Mouse (Mus musculus) heart, adult 9 months (tissue): ENCODE measurements around the gene Enpep.

Experiments used
- DNase-seq, 2 experiments: peaks; one replicate each; pipeline ENCODE4 v3.0.0; 2022; ENCODE audit warnings: low spot score in 2 of 2

Gene Enpep

DNA sequence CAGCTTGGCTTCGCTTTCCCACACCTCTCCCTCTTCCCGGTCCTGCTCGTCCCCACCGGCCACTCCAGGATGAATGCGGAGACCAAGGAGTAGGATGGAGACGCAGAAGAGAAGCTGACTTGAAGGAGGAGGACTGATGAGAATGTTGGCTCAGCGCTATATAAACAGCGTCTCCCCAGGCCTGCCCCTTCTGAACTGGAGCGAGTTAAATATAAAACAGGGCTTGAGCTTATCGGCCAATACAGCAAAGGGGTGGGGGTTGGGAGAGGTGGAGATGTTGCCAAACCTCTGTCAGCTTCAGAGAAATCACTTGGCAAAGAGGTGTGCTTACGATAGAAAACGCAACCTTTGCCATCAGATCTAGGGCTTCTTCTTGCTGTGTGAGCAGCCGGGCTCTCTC, at the start of gene Enpep:
Enpep (minus strand) TSS at position 135 of the 400 bp plus-strand sequence.
- DNase-seq = peak; percentile 50 to 72

DNA sequence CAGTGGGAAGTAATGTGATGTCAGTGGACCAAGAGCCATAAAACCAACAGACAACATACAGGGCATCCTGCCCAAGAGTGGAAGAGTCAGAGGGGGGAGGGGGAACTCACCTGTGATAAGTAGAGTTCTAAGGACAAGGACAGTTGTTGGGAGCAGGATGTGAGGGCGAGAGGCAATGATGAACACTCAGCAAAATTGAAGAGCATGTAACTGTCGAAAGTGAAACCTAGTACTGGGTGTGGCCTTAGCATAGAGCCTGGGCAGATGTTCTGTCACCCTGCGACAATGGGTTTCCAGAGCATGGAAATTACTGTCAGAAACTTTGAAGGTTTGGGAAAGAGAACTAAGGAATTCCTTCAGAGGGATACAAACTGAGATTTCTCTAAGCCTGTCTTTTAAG, 46.6 kb upstream of the Enpep start:
- DNase-seq = no peak

DNA sequence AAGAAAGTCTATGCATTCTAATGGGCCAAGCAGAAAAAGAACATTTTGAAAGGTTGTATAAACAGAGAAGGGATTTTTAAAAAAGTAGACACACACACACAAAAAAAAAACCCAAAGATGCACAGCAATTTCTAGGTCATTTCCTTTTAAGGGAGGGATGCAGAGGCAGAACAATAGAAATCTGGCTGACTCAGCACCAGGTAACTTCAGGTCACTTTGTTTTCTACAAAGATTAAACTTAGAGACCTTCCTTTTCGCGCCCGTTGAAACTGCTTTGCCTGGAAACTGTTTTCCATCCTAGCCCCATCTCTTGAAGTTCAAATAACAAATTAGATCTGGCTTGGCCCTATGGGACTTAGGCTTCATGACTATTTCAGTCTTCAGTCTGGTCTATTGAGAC, 42.6 kb upstream of the Enpep start:
- DNase-seq = no peak

DNA sequence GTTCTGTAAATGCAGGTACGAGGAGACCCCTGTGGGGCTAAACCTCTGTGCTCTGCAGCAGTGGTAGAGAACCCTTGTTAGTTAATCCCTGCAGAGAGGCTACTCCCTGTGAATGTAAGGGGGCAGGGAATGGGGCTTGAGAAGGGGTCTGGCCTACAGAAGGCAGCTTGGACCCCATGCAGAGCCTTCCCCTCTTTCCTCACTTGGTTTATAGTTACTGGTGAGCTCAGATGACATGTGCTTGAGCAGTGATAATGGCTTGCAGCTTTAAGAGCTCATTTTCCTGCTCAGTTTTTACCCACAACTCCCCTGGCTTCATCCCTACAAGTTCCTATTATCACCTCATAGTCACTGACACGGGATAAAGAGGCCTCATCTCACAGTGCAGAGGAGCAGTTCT, 40.6 kb upstream of the Enpep start:
- no peak for DNase-seq

DNA sequence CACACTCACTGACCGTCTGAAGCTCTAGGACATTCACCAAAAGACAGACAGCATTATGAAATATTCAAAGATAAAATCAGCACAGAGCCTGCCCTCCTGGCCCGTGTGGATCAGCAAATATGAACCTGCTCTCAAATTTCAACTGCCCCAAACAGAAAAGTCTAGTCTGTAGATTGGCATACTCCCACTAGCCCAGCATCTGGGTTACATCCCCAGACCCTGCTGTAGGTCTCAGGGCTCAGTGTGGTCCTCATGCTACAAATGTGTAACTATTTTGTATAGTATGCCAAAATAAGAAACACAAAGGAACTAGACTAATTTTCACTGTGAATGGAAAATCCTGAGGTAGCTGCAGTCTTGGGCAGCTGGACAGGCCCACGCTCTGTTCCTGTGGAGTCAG, 37.0 kb upstream of the Enpep start:
- no peak for DNase-seq

DNA sequence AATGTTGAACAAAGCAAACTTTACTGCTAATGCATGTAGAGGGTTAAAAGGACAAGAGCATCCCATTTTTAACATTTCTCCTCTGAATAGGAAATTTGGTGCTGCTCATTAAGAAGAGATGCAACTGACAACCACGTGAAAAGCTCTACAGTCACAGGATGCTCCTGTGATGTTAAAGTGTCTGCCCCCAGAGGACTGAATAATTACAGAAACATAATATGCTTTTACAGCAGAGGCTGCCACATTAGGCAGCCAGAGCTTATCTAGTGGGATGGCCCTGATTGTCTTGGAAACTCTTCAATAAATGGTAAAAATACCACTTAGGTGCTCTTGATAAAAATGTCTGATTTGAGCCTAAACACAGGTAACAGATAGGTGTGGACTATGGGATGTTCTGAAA, 33.4 kb upstream of the Enpep start:
- no peak for DNase-seq

DNA sequence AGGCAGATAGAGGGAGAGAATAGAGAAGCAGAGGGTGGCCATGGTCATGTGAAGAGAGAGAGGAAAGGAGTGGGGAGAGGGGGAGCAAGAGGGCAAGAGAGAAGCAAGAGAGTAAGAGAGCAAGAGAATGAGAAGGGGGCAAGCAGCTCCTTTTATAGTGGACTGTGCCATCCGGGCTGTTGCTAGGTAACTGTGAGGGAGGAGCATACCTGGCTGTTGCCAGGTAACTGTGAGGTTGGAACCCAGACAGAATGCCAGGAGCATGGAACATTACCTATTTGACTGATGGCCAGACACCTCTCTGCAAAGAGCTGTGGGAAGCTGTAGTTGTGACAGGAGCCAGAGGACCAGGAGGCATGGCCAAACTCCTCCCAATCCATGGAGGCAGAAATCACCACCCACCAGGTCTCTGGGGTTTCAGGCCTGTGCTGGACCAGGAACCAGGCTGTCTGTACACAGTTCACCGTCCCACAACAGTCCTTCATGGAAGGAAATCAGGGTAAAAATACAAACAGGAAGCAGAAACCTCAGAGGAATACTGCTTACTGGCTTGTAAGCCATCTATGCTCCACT, 32.4 kb upstream of the Enpep start:
- no peak for DNase-seq

DNA sequence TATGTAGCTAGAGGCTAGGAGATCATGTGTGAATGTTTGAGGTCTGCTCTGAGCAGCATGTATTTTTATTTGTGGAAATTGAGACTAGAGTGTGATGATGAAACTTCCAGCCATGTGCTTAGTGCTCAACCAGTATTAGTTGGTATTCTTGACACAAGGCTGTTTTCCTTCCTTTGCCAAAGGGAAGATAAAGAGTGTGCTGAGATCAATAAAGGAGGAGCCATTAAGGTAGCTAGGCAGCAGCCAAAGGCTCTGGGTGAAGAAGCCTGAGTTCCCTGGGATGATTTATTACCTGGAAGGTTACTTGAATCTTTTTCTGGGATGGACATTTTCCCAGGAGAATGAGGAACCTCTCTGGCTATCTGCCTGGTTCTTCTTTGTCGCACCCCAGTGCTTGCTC, 30.9 kb upstream of the Enpep start:
- no peak for DNase-seq

DNA sequence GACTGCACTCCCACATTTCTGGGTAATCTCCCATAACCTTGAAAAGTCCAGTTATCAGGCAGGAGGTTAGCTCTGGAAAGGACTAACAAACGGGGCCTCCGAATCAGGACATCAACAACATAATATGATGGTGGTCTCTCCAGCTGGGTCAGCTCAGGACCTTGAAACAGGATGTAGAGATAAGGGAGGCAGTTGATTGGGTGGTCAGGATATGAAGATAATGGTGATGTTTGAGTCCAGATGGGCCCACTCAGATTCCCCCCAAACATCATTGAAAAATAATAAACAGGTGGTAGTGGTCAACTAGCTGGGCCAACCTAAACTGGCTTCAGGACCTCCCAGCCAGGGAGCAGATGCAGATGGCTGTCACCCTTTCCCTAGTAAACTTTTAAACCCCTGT, 25.6 kb upstream of the Enpep start:
- DNase-seq = no peak

DNA sequence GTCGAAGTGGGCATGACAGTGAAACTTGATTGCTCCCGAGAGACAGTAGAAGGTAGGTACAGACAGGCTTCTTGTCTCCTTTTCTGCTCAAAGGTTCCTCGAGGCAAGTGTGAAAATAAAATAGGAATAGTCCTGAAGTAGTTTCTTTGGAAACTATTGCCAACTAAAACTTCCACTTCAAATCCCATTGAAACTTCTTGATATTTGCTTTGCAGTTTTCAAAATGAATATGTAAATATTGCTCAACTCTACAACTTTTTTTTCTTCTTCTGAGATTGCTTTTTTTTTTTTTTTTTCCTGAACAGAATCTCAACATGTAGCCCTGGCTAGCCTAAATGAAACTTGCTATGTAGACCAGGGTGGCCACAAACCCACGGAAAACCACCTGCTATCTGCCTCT, 21.4 kb upstream of the Enpep start:
- DNase-seq = no peak

DNA sequence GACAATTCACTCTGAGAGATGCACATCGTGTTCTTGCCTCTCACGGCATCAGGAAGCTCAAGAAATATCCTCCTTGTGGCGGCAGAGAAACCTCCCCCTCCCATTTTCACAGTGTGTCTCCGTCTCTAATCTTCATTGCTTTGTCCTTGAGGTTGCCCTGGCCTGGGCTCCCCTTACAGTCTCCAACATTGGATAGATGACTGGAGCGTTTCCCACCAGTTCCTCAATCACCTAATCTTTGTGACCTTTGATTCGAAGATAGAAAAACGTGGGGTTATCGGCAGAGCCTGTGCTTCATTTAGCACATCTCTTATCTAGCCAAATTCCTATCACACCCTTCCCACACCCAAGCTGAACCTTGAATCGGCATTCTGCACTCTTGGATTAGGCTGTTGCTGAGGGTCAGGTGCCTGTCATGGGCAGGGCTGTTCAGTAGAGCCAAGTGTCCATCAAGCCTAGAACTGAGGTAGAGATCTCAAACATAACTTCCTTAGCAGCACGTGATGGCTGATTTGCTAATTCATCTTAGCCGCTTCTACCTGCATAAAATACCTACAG, 18.9 kb upstream of the Enpep start:
- no peak for DNase-seq

DNA sequence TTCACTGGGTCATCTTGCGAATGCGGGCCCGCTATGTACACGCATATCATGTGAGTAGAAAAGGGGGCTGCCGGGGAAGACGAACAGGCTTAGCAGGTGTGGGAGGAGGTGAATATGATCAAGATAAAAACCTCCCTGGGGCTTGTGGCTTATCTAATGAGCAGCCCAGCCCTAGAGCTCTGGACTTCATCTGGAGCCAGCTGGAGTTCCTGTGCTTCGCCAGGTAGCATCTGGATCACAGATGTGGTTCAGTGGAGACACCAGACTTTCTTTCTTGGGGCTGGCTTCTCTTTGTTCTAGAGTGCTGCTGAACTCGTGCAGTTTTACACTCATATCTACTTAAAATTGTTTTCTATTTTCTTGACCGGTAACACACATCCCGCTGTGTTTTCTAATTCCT, 14.8 kb upstream of the Enpep start:
- no peak for DNase-seq

DNA sequence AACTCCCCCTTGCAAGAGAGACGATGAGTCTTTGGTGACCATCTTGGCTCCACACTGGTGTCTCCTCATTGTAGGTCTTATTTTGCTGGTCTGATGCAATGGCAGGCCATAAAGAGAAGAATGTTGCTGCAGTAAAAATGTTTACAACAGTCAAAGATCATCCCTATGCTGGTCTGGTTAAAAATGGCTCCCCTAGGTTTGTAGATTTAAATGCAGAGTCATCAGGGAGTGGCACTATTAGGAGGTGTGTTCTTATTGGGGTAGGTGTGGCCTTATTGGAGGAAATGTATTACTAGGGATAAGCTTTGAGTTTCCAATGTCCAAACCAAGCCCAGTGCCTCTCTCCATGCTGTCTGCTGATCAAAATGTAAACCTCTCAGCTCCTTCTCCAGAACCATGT, 10.2 kb upstream of the Enpep start:
- no peak for DNase-seq

DNA sequence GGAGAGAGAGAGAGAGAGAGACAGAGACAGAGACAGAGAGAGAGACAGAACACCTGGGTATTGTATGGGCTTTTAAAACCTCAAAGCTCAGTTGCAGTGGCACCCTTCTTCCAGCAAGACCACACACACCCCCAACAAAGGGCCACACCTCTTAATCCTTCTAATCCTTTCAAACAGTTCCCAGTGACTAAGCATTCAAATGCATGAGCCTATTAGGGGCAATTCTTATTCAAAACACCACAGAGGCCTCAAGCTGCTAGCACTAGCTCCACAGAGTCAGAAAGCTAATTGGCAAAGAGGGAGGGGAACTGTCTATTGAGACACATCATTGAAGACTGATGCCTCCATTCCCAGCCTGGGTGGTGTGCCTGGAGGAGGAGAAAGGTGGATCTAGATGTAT, 8.5 kb upstream of the Enpep start:
- DNase-seq = no peak

DNA sequence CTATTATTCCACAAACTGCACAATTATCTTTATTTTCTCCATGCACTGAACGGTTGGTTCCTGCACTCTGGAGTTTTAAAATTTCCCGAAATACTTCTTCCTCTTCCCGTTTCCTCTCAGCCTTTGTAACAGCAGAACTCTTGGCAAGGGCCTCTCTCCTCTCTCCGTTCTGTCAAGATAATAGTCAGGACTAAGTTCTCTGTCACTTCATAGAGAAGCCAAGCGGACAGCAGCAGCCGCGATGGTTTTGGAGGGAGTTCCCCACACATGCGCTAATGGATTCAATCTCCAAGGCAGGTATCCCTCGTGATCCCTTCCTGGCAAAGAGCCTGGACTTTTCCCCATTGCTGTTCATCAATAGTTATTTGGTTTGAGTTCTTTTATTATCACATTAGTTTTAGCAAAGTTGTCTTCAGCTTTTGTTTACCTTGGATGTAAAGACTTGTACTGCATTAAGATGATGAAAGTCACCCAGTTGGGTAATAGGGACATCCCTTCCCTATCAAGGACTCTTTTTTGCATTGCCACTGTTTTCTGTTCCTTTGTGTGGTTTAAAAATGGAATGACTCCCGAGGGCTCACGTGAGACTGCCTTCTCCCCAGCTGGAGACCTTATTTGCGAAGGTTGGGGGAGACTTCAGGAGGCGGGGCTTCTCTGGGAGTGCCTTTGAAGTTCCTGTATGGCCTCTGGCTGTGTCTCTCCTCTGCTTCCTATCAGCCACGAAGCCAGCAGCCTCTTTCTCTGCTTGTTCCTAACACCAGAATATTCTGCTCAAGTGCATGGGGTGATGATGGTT, 6.0 kb upstream of the Enpep start:
- peak; percentile 39 to 53 for DNase-seq

DNA sequence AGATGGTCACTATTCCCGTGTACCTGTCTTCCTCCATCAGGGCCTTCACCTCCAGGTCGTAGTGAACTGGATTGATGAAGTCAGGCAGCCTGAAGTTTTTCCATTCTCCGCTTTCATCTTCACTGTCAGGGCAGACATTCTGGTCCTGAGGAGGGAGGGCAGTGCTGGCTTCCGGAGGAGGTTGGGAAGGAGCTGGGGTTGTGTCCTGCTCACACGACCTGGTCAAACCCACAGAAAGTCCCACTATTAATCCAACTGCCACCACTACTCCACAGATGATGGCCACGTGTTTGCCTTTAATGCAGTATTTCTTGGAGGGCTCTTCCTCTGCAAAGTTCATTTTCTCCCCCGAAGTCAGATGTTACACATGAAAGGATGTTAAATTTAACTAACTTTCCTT, 378 bp downstream of the Enpep start:
- DNase-seq = no peak

DNA sequence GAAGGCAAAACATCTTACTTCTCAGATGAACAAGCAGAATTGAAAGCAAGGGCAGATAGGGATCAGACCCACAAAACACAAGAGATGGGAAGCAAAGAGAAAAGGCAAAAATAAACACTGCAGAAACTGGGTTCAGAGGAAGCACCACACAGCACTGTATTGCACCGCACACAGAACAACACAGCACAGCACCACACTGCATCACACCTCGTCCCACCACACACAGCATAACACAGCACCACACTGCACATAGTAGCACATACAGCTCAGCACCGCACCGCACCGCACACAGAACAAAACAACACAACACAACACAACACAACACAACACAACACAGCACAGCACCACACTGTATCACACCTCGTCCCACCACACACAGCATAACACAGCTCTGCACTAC, 1.1 kb downstream of the Enpep start:
- no peak for DNase-seq

DNA sequence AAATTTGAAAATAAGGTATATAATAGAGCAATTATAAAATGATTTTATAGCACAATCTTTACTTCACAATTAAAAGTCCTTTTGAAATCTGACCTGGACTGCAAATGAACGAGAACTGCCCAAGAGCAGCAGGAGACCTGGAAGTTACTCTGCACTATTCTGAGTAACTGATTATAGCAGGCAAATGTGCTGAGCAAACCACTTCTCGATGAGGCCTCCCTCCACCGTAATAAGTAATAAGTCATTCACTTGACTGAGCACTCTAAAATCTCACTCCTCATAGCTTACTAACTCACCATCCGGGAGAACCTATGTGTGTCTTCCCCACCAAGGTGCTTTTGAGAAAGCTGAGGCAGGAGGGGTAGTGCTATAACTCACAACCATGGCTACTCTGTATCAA, 4.5 kb downstream of the Enpep start:
- no peak for DNase-seq

DNA sequence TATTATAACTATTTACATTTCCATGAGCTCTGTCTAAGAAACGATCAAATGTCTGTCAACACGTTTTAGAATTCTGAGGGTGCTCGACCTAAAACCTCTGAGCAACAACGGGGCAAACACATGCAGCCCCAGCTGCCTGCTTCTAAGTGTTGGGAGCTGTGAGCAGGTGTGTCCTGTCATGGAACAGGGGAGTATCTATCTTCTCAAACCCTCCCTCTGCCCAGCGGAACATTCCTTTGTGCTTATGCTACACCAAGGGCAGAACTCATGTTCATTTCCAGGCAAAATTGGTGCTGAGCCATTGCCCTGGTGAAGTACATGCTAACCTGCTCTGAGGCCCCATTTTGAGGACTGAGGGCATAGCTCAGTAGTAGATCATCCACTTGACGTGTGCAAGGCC, 10.9 kb downstream of the Enpep start:
- DNase-seq = no peak

DNA sequence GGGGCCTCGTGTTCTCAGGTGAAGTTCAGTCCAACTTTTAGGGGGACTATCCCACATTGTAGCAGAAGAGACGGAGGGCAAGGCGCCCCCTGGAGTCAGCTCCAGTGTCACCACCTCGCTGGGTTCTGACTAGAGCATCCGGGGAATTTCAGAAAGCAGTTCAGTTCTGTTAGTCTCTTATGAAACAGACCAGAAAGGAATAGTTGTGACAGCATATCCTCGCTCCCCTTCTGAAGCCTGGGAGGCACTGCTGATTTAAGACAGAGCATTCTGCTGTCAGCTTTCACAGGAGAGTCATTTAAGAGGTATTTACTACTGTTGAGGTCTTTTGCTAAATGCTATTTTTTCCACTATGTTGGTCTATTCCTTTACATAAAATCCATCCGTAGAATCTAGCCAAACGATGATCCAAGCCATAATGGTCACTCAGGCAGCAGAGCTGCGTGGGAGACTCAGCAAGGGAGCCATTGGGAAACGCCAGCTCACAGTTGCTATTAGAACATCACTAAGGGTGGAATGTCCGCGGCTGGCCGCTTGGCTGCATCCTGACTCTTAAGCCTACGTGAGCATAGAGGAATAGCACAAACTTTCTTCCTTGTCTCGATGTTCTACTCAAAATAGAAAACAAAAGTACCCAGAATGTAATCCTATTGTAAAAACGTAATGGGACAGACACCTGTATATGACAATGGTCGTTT, 15.3 kb downstream of the Enpep start:
- no peak for DNase-seq

DNA sequence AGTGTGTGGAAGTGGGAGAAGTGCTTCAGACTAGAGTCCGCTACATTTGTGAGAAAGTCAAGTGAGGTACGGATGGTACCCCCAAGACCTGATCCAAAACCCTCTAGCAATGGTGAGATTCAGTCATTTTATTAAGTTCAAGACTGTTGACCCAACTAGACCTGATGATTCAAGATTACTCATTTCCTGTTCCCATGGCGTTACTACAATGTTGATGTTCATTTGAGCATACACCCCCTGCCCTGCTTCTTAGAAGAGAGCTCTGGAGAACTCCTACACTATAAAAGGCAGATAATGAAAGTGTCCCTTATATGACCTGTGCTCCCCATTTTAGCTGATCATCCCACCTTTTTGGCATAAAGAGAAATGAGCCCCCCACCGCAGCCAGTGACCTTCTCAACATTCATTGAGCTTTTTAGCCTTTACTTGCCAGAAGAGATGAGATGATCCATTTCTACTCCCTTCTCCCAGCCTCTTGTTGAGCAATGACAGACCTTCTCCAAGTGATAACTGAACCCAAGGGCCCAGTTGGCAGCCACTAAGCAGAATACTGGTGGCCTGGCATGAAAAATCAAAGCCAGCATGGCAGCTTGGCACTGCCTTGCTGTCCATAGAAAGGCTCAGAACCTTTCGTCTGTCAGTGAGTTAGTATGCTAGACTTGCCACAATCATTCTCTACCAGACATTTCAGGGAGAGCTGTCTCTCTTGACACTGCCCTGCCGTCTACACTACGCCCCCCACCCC, 18.7 kb downstream of the Enpep start:
- no peak for DNase-seq

DNA sequence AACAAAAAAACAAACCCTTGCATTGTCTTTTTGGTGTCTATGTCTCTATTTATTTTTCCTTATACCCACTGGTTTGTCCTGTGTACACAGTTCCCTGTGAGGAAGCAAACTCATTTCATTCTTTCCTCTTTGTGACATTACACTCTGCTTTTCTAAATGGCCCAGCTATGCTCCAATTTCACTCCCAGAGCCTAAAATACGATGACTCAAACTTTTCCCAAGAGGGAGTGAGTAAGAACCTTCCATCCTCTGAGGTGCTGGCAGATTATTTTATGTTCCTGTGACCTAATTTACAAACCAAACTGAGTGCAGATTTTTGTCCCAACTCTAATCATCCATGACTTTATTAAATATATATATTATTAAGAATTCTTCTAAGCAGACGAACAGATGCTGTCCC, 19.3 kb downstream of the Enpep start:
- peak; percentile 25 to 39 for DNase-seq
